Mouse (Mus musculus) limb, embryonic 13.5 days (tissue): ENCODE measurements around the gene Nkx2-1. TPM values are rescaled to one million over a fixed set of nuclear protein-coding genes. Genes with fewer than 3 reads are reported as not detected.

Experiments
- ATAC-seq: fragments of 200-750 bp; cut with Nextera tagmentation; 2 replicates; pipeline ENCODE4 v1.8.0; 2017; ENCODE audit warnings: low read depth, moderate number of reproducible peaks, moderate TSS enrichment; ENCODE audit not compliant: low FRiP score
- H3K27ac ChIP-seq: fragments of 300-500 bp; sonication (generic); 2 replicates; pipeline ENCODE4 v1.5.1; 2015; ENCODE audit warnings: inconsistent platforms, mild to moderate bottlenecking, moderate library complexity
- H3K27me3 ChIP-seq: fragments of 300-500 bp; sonication (generic); 2 replicates; pipeline ENCODE4 v1.6.1; 2015; ENCODE audit warnings: mild to moderate bottlenecking, inconsistent platforms
- H3K36me3 ChIP-seq: fragments of 300-500 bp; sonication (generic); 2 replicates; pipeline ENCODE4 v1.6.1; 2015; ENCODE audit warnings: inconsistent platforms, mild to moderate bottlenecking, moderate library complexity
- H3K4me1 ChIP-seq: fragments of 300-500 bp; sonication (generic); 2 replicates; pipeline ENCODE4 v1.6.1; 2015; ENCODE audit warnings: inconsistent platforms
- H3K4me2 ChIP-seq: fragments of 300-500 bp; sonication (generic); replicated peaks from 2 replicates; pipeline ENCODE4 v1.6.1; 2015; ENCODE audit warnings: inconsistent platforms, mild to moderate bottlenecking, moderate library complexity
- H3K4me3 ChIP-seq: fragments of 300-500 bp; sonication (generic); 2 replicates; pipeline ENCODE4 v1.5.1; 2015; ENCODE audit warnings: moderate library complexity, mild to moderate bottlenecking, inconsistent platforms
- H3K9ac ChIP-seq: fragments of 300-500 bp; sonication (generic); 2 replicates; pipeline ENCODE4 v1.6.1; 2015; ENCODE audit warnings: mild to moderate bottlenecking, inconsistent platforms
- H3K9me3 ChIP-seq: fragments of 300-500 bp; sonication (generic); 2 replicates; pipeline ENCODE4 v1.6.1; 2016; ENCODE audit warnings: inconsistent platforms
- WGBS: fragments of 180-500 bp; shearing (Covaris S2); methylation state at CpG from one replicate; pipeline ENCODE4 v1.1.7; 2015; 5-methylcytosine and 5-hydroxymethylcytosine counted together
- polyA plus RNA-seq: library from polyadenylated mRNA; unstranded; fragments of >200 nt; fragmentation: Nextera tagmentation; extraction: Ambion mirVana; gene quantifications from 2 replicates; pipeline ENCODE4 v1.2.1, GENCODE M21; 2015

Nkx2-1 gene
- polyA plus RNA-seq, 1 experiment from 2014 or later: not detected

GRCm38 (mm10) chr12:56520396-56521105 lies 16.2 kb downstream of the Nkx2-1 start:
- no peaks in the 10 kb centered on the region for H3K36me3 ChIP-seq
- no peak overlapping the region for H3K27ac ChIP-seq
- H3K4me1 ChIP-seq: peaks cover 6% of the 10 kb centered on the region
- H3K4me2 ChIP-seq: 0 out of 2 replicates have a peak overlapping the region, but pooled peaks have one; percentile 19
- no peaks in the 10 kb centered on the region for H3K9me3 ChIP-seq
- ATAC-seq: no peak
- H3K27me3 ChIP-seq: peaks cover 84% of the 10 kb centered on the region
- peak overlapping the region; percentile 18; the same call in 1 of the 2 replicates for H3K4me3 ChIP-seq
- no peak overlapping the region for H3K9ac ChIP-seq
- WGBS: 2% methylated on average over 22 of the region's 22 CpGs

GRCm38 (mm10) chr12:56519738-56520191 lies 16.9 kb downstream of the Nkx2-1 start:
- Histone ChIP-seq H3K27ac (no peak overlapping the region), H3K4me2 (peak overlapping the region; percentile 47), H3K4me1 (peaks cover 6% of the 10 kb centered on the region), H3K4me3 (peak overlapping the region; percentile 18; the same call in 1 of the 2 replicates), H3K36me3 (no peaks in the 10 kb centered on the region), H3K27me3 (peaks cover 85% of the 10 kb centered on the region), H3K9ac (no peak overlapping the region), H3K9me3 (no peaks in the 10 kb centered on the region)
- under 1% methylated on average over 30 of the region's 30 CpGs for WGBS
- ATAC-seq: peak; percentile 32; the same call in 1 of the 2 replicates

DNA sequence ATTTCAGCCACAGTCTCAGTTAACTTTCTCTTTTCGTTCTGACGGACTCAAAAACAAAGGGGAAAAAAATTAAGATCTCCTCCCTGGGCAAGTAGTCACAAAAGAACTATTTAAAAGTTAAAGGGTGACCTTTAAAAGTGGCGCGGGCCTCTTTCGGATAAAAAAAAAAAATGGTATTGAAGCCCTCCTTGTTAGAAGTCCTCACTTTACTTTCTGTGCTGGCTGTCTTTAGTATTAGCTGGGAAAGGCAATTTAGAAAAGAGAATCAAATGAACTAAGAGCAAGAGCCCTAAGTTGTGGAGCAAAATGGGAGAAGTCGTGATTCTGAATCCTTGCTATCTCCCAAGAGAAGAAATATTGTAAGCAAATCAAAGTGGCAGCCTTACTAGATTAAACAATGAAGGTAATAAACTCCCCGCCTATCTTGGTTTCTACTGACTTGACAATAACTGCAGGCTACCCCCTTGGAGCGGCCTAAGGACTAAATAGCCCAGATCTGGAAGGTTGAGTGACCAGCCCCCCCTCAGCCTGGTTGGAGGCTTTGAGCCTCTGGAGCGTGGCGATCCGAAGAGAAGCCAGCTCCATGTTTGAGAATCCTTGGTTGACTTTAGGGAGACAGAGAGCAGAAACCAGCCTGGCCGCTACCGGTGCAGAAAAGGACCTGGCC lies 17.5 kb downstream of the Nkx2-1 start:
- Histone ChIP-seq H3K27me3 (peaks cover 83% of the 10 kb centered on the region), H3K27ac (no peak overlapping the region), H3K9ac (no peak overlapping the region), H3K4me1 (peaks cover 6% of the 10 kb centered on the region), H3K9me3 (no peaks in the 10 kb centered on the region), H3K4me3 (0 out of 2 replicates have a peak overlapping the region, but pooled peaks have one; percentile 18), H3K36me3 (no peaks in the 10 kb centered on the region), H3K4me2 (peak overlapping the region; percentile 47)
- 19% methylated on average over 13 of the region's 13 CpGs for WGBS
- no peak for ATAC-seq

DNA sequence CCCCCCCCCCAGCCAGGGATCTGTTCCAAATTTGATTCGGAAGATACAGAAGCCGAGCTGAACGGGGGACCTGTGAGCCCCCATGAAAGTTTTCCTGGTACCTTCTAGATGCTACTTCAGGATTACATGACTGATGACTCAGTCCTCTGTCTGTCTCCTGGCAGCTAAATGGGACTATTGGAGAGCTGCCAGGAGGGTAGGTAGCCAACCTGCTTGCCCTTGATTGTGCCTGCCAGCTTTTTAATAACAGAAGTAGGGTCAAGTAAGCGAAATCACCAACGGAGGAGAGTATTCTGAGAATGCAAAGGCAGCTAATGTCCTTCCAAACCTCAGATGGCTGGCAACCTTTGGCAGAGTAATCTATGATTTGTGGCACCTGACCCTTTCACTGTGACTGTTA lies 18.5 kb downstream of the Nkx2-1 start:
- no peak for ATAC-seq
- 48% methylated on average over 5 of the region's 5 CpGs for WGBS
- no peaks in the 10 kb centered on the region for H3K9me3 ChIP-seq
- H3K9ac ChIP-seq: no peak overlapping the region
- no peak overlapping the region for H3K4me2 ChIP-seq
- peaks cover 83% of the 10 kb centered on the region for H3K27me3 ChIP-seq
- peaks cover 6% of the 10 kb centered on the region for H3K4me1 ChIP-seq
- no peak overlapping the region for H3K4me3 ChIP-seq
- no peaks in the 10 kb centered on the region for H3K36me3 ChIP-seq
- no peak overlapping the region for H3K27ac ChIP-seq

GRCm38 (mm10) chr12:56514831-56515230 lies 21.9 kb downstream of the Nkx2-1 start:
- Histone ChIP-seq H3K27me3 (peaks cover 65% of the 10 kb centered on the region), H3K4me1 (peaks cover 4% of the 10 kb centered on the region), H3K36me3 (no peaks in the 10 kb centered on the region), H3K27ac (no peak overlapping the region), H3K4me3 (no peak overlapping the region), H3K4me2 (no peak overlapping the region), H3K9ac (no peak overlapping the region), H3K9me3 (no peaks in the 10 kb centered on the region)
- ATAC-seq: no peak
- WGBS: 86% methylated on average over 5 of the region's 5 CpGs

- Histone ChIP-seq H3K27me3 (peaks cover 40% of the 10 kb centered on the region), H3K9ac (no peak overlapping the region), H3K4me3 (no peak overlapping the region), H3K9me3 (no peaks in the 10 kb centered on the region), H3K36me3 (no peaks in the 10 kb centered on the region), H3K4me2 (no peak overlapping the region), H3K27ac (no peak overlapping the region), H3K4me1 (no peaks in the 10 kb centered on the region)
- WGBS: 45% methylated on average over 8 of the region's 8 CpGs
- no peak for ATAC-seq
Observed at GRCm38 (mm10) chr12:56508413-56508812, 28.3 kb downstream of the Nkx2-1 start.

- Histone ChIP-seq H3K9ac (no peak overlapping the region), H3K4me1 (no peaks in the 10 kb centered on the region; the same call in 1 of the 2 replicates), H3K9me3 (no peaks in the 10 kb centered on the region), H3K36me3 (no peaks in the 10 kb centered on the region), H3K4me2 (no peak overlapping the region), H3K4me3 (no peak overlapping the region), H3K27ac (no peak overlapping the region), H3K27me3 (no peaks in the 10 kb centered on the region)
- WGBS: 41% methylated on average over 3 of the region's 3 CpGs
- ATAC-seq: no peak
Observed at GRCm38 (mm10) chr12:56487046-56487445, 49.7 kb downstream of the Nkx2-1 start.

GRCm38 (mm10) chr12:56482606-56483005 lies 54.1 kb downstream of the Nkx2-1 start:
- ATAC-seq: no peak
- H3K9ac ChIP-seq: no peak overlapping the region

More at GRCm38 (mm10) chr12:56482606-56483005, 54.1 kb downstream of the Nkx2-1 start:
- 71% methylated on average over 10 of the region's 10 CpGs for WGBS
- Histone ChIP-seq H3K27ac (no peak overlapping the region), H3K36me3 (no peaks in the 10 kb centered on the region), H3K4me3 (no peak overlapping the region), H3K4me2 (no peak overlapping the region), H3K9me3 (no peaks in the 10 kb centered on the region), H3K4me1 (no peaks in the 10 kb centered on the region; the same call in 1 of the 2 replicates), H3K27me3 (no peaks in the 10 kb centered on the region)

Other genes with a start within 250 kb of the Nkx2-1 start
- 48.8 and 52.0 TPM in 2 replicates for gene Mbip, start 191.0 kb downstream of the Nkx2-1 start, polyA plus RNA-seq
- not detected in 2 replicates for gene Nkx2-9, start 76.4 kb upstream of the Nkx2-1 start, polyA plus RNA-seq
- 7.2 and 10.2 TPM in 2 replicates for gene Pax9, start 154.9 kb upstream of the Nkx2-1 start, polyA plus RNA-seq